Mouse (Mus musculus) induced T-regulatory cell, adult 2 months (primary cell): ENCODE results near the gene Lclat1.
"Not testable (repeated sequence)": the region's sequence is repeated elsewhere in the genome, so short reads cannot be mapped to it uniquely, and the experiment has no call there.

Source experiments
- DNase-seq: peaks from one replicate; pipeline ENCODE4 v3.0.0-alpha.2; 2012; ENCODE audit warnings: low read depth

Gene Lclat1

GRCm38 (mm10) chr17:73243676-73244075 is 135.9 kb downstream of the Lclat1 start:
- no peak for DNase-seq

GRCm38 (mm10) chr17:73244596-73244995 is 136.8 kb downstream of the Lclat1 start:
- DNase-seq, result no peak

- no peak for DNase-seq
Observed at GRCm38 (mm10) chr17:73245089-73245684, 137.4 kb downstream of the Lclat1 start.

GRCm38 (mm10) chr17:73246036-73246435 is 138.3 kb downstream of the Lclat1 start:
- no peak for DNase-seq

- DNase-seq, result peak; percentile 76
Observed at GRCm38 (mm10) chr17:73246926-73247325, 139.1 kb downstream of the Lclat1 start.

- no peak for DNase-seq
Observed at GRCm38 (mm10) chr17:73247758-73248157, 140.0 kb downstream of the Lclat1 start.

- no peak for DNase-seq
Observed at GRCm38 (mm10) chr17:73250488-73251141, 142.8 kb downstream of the Lclat1 start.

- peak; percentile 52 for DNase-seq
Observed at GRCm38 (mm10) chr17:73251142-73251502, 143.3 kb downstream of the Lclat1 start.

- no peak for DNase-seq
Observed at GRCm38 (mm10) chr17:73251812-73252608, 144.2 kb downstream of the Lclat1 start.

GRCm38 (mm10) chr17:73253291-73253969 is 145.6 kb downstream of the Lclat1 start:
- DNase-seq, result no peak

GRCm38 (mm10) chr17:73255801-73256200 is 148.0 kb downstream of the Lclat1 start:
- DNase-seq, result no peak

GRCm38 (mm10) chr17:73258620-73259019 is 150.8 kb downstream of the Lclat1 start:
- peak; percentile 52 for DNase-seq

GRCm38 (mm10) chr17:73259258-73259657 is 151.5 kb downstream of the Lclat1 start:
- DNase-seq, result not testable (repeated sequence)

- peak; percentile 14 for DNase-seq
Observed at GRCm38 (mm10) chr17:73262558-73262957, 154.8 kb downstream of the Lclat1 start.

- peak; percentile 89 for DNase-seq
Observed at GRCm38 (mm10) chr17:73263077-73263501, 155.3 kb downstream of the Lclat1 start.

GRCm38 (mm10) chr17:73270871-73271796 is 163.3 kb downstream of the Lclat1 start:
- peak; percentile 75 for DNase-seq

GRCm38 (mm10) chr17:73271797-73272600 is 164.2 kb downstream of the Lclat1 start:
- peak; percentile 64 for DNase-seq

- peak; percentile 54 for DNase-seq
Observed at GRCm38 (mm10) chr17:73273809-73274208, 166.0 kb downstream of the Lclat1 start.

- no peak for DNase-seq
Observed at GRCm38 (mm10) chr17:73275066-73275465, 167.3 kb downstream of the Lclat1 start.

- peak; percentile 42 for DNase-seq
Observed at GRCm38 (mm10) chr17:73277770-73278169, 170.0 kb downstream of the Lclat1 start.
